Mouse (Mus musculus): Measurements from ENCODE around the gene Naa20. TPM values are rescaled to one million over a fixed set of nuclear protein-coding genes. Genes with fewer than 3 reads are reported as not detected.
"Not testable (repeated sequence)": the region's sequence is repeated elsewhere in the genome, so short reads cannot be mapped to it uniquely, and the experiment has no call there.

The Naa20 gene
- total and polyA plus RNA-seq, 3 experiments: 51.3 to 95.3 (median 89.9) TPM

GRCm38 (mm10) chr2:145903061-145903901, 1.4 kb downstream of the Naa20 start:
- H3K27ac ChIP-seq: peak overlapping the region; percentile 97
- WGBS: under 1% methylated on average over 68 of the region's 68 CpGs
- no peaks in the 10 kb centered on the region for H3K27me3 ChIP-seq (ENCODE audit: control insufficient read depth, insufficient read depth, low read length)
- peak; percentile 90 to 92 for DNase-seq
- peaks cover 10% of the 10 kb centered on the region for H3K79me2 ChIP-seq (replicated peaks; ENCODE audit: control insufficient read depth, insufficient read depth, low read length)
- intact Hi-C loops (cut with DNase I): loop anchor here (1.0 to 5.0 kb wide), 4 partner anchors 15 to 206 kb away; partner anchors contain the start of genes Cfap61 and Crnkl1
- peaks cover 24% of the 10 kb centered on the region for H3K36me3 ChIP-seq (ENCODE audit: control insufficient read depth, insufficient read depth, low read length)
- peaks cover 10% of the 10 kb centered on the region for H3K4me1 ChIP-seq (ENCODE audit: control insufficient read depth, insufficient read depth, low read length)
- peak overlapping the region; percentile 70 for H3K4me3 ChIP-seq
- H3K9ac ChIP-seq (ENCODE audit: low read depth, low read length): peak overlapping the region; percentile 93
- peak; percentile 74 for TF ChIP-seq POLR2A (IDR thresholded peaks at IDR 0.05; ENCODE audit: insufficient read depth, low read depth, low read length)
- no peak for TF ChIP-seq EP300 (IDR thresholded peaks at IDR 0.05; ENCODE audit: insufficient read depth, low read depth, low read length)
- TF ChIP-seq CTCF (IDR thresholded peaks at IDR 0.05): peak; percentile 86

- WGBS: 12% methylated on average over 12 of the region's 12 CpGs
- intact Hi-C loops (cut with DNase I): loop anchor here (1.0 to 5.0 kb wide), 4 partner anchors 16 to 207 kb away; partner anchors contain the start of genes Cfap61 and Crnkl1
- no peak for TF ChIP-seq EP300 (IDR thresholded peaks at IDR 0.05; ENCODE audit: insufficient read depth, low read depth, low read length)
- TF ChIP-seq POLR2A (IDR thresholded peaks at IDR 0.05; ENCODE audit: insufficient read depth, low read depth, low read length): no peak
- TF ChIP-seq CTCF (IDR thresholded peaks at IDR 0.05): no peak
- DNase-seq: no peak
- H3K27me3 ChIP-seq (ENCODE audit: control insufficient read depth, insufficient read depth, low read length): no peaks in the 10 kb centered on the region
- H3K79me2 ChIP-seq (replicated peaks; ENCODE audit: control insufficient read depth, insufficient read depth, low read length): peaks cover 10% of the 10 kb centered on the region
- peaks cover 10% of the 10 kb centered on the region for H3K4me1 ChIP-seq (ENCODE audit: control insufficient read depth, insufficient read depth, low read length)
- peak overlapping the region; percentile 70 for H3K4me3 ChIP-seq
- H3K9ac ChIP-seq (ENCODE audit: low read depth, low read length): peak overlapping the region; percentile 43
- H3K36me3 ChIP-seq (ENCODE audit: control insufficient read depth, insufficient read depth, low read length): peaks cover 25% of the 10 kb centered on the region
- H3K27ac ChIP-seq: peak overlapping the region; percentile 97
Observed at GRCm38 (mm10) chr2:145903983-145904616, 2.2 kb downstream of the Naa20 start.

- intact Hi-C loops (cut with DNase I): no loop called here
- TF ChIP-seq CTCF (IDR thresholded peaks at IDR 0.05) (no peak), EP300 (IDR thresholded peaks at IDR 0.05; ENCODE audit: insufficient read depth, low read depth, low read length) (no peak), POLR2A (IDR thresholded peaks at IDR 0.05; ENCODE audit: insufficient read depth, low read depth, low read length) (no peak)
- H3K4me1 ChIP-seq (ENCODE audit: control insufficient read depth, insufficient read depth, low read length): peaks cover 10% of the 10 kb centered on the region
Observed at GRCm38 (mm10) chr2:145905156-145905555, 3.3 kb downstream of the Naa20 start.

GRCm38 (mm10) chr2:145905884-145906283, 4.0 kb downstream of the Naa20 start:
- WGBS: 17% methylated on average over 4 of the region's 4 CpGs

More at GRCm38 (mm10) chr2:145905156-145905555, 3.3 kb downstream of the Naa20 start:
- peaks cover 32% of the 10 kb centered on the region for H3K36me3 ChIP-seq (ENCODE audit: control insufficient read depth, insufficient read depth, low read length)
- no peak overlapping the region for H3K9ac ChIP-seq (ENCODE audit: low read depth, low read length)
- H3K27me3 ChIP-seq (ENCODE audit: control insufficient read depth, insufficient read depth, low read length): no peaks in the 10 kb centered on the region
- peaks cover 10% of the 10 kb centered on the region for H3K79me2 ChIP-seq (replicated peaks; ENCODE audit: control insufficient read depth, insufficient read depth, low read length)
- WGBS: 59% methylated on average over 6 of the region's 6 CpGs
- DNase-seq: no peak
- no peak overlapping the region for H3K27ac ChIP-seq
- no peak overlapping the region for H3K4me3 ChIP-seq

GRCm38 (mm10) chr2:145920941-145921650, 19.2 kb downstream of the Naa20 start:
- 86% methylated on average over 8 of the region's 8 CpGs for WGBS
- Histone ChIP-seq H3K27ac (no peak overlapping the region), H3K9ac (ENCODE audit: low read depth, low read length) (no peak overlapping the region), H3K4me3 (no peak overlapping the region), H3K79me2 (replicated peaks; ENCODE audit: control insufficient read depth, insufficient read depth, low read length) (no peaks in the 10 kb centered on the region), H3K36me3 (ENCODE audit: control insufficient read depth, insufficient read depth, low read length) (peaks cover 17% of the 10 kb centered on the region), H3K27me3 (ENCODE audit: control insufficient read depth, insufficient read depth, low read length) (no peaks in the 10 kb centered on the region), H3K4me1 (ENCODE audit: control insufficient read depth, insufficient read depth, low read length) (no peaks in the 10 kb centered on the region)
- no peak for DNase-seq
- intact Hi-C loops (cut with DNase I): no loop called here
- no peak for TF ChIP-seq EP300 (IDR thresholded peaks at IDR 0.05; ENCODE audit: insufficient read depth, low read depth, low read length)
- no peak for TF ChIP-seq POLR2A (IDR thresholded peaks at IDR 0.05; ENCODE audit: insufficient read depth, low read depth, low read length)
- TF ChIP-seq CTCF (IDR thresholded peaks at IDR 0.05): peak; percentile 55

More at GRCm38 (mm10) chr2:145905884-145906283, 4.0 kb downstream of the Naa20 start:
- DNase-seq; intact Hi-C loops (cut with DNase I); H3K27me3 ChIP-seq (ENCODE audit: control insufficient read depth, insufficient read depth, low read length); H3K79me2 ChIP-seq (replicated peaks; ENCODE audit: control insufficient read depth, insufficient read depth, low read length); H3K27ac ChIP-seq; H3K9ac ChIP-seq (ENCODE audit: low read depth, low read length); H3K4me3 ChIP-seq: not testable (repeated sequence)
- TF ChIP-seq CTCF (IDR thresholded peaks at IDR 0.05): peak; percentile 64
- peaks cover 36% of the 10 kb centered on the region for H3K36me3 ChIP-seq (ENCODE audit: control insufficient read depth, insufficient read depth, low read length)
- H3K4me1 ChIP-seq (ENCODE audit: control insufficient read depth, insufficient read depth, low read length): peaks cover 10% of the 10 kb centered on the region

All from heart, adult 2 months (tissue).